Mouse (Mus musculus) midbrain, embryonic 13.5 days (tissue): Measurements from ENCODE around the gene 1700003H04Rik. TPM values are rescaled to one million over a fixed set of nuclear protein-coding genes. Genes with fewer than 3 reads are reported as not detected.

Source experiments
- ATAC-seq: fragments of 200-750 bp; cut with Nextera tagmentation; 2 replicates; pipeline ENCODE4 v1.8.0; 2017; ENCODE audit warnings: mild to moderate bottlenecking, moderate TSS enrichment, moderate library complexity
- H3K27ac ChIP-seq: fragments of 300-500 bp; sonication (generic); 2 replicates; pipeline ENCODE4 v1.5.1; 2015; ENCODE audit warnings: inconsistent platforms, mild to moderate bottlenecking, moderate library complexity
- H3K27me3 ChIP-seq: fragments of 300-500 bp; sonication (generic); 2 replicates; pipeline ENCODE4 v1.6.1; 2015; ENCODE audit warnings: mild to moderate bottlenecking, inconsistent platforms
- H3K36me3 ChIP-seq: fragments of 300-500 bp; sonication (generic); 2 replicates; pipeline ENCODE4 v1.6.1; 2015; ENCODE audit warnings: mild to moderate bottlenecking, inconsistent platforms
- H3K4me1 ChIP-seq: fragments of 300-500 bp; sonication (generic); replicated peaks from 2 replicates; pipeline ENCODE4 v1.6.1; 2015; ENCODE audit warnings: inconsistent platforms
- H3K4me2 ChIP-seq: fragments of 300-500 bp; sonication (generic); replicated peaks from 2 replicates; pipeline ENCODE4 v1.6.1; 2015; ENCODE audit warnings: moderate library complexity, mild to moderate bottlenecking, inconsistent platforms
- H3K4me3 ChIP-seq: fragments of 300-500 bp; sonication (generic); replicated peaks from 2 replicates; pipeline ENCODE4 v1.5.1; 2015; ENCODE audit warnings: mild to moderate bottlenecking, inconsistent platforms
- H3K9ac ChIP-seq: fragments of 300-500 bp; sonication (generic); replicated peaks from 2 replicates; pipeline ENCODE4 v1.6.1; 2015; ENCODE audit warnings: mild to moderate bottlenecking, inconsistent platforms
- H3K9me3 ChIP-seq: fragments of 300-500 bp; sonication (generic); 2 replicates; pipeline ENCODE4 v1.6.1; 2016; ENCODE audit warnings: mild to moderate bottlenecking, inconsistent platforms
- WGBS: fragments of 180-500 bp; shearing (Covaris S2); methylation state at CpG from one replicate; pipeline ENCODE4 v1.1.7; 2015; 5-methylcytosine and 5-hydroxymethylcytosine counted together
- polyA plus RNA-seq: library from polyadenylated mRNA; unstranded; fragments of >200 nt; fragmentation: Nextera tagmentation; extraction: Ambion mirVana; gene quantifications from 2 replicates; pipeline ENCODE4 v1.2.1, GENCODE M21; 2015

1700003H04Rik gene
- polyA plus RNA-seq, 1 experiment from 2014 or later = not detected

DNA sequence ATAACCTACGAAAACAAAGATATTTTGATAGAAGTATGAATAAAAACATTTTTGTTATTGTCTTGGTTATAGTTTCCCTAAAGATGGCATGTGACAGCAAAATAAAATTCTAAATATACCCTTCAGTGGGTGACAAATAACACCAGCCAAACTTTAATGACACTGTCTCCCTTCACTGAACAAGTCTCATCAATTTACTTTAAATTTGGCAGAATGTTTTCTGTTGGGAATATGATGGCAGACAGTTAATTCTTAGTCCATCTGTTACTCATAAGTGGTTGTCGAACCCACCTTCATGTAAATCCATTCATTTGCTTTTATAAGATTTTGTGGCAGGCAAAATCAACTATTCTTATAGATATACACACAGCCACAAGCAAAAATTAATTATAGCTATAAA, 42.6 kb downstream of the 1700003H04Rik start:
- H3K9me3 ChIP-seq = no peaks in the 10 kb centered on the region
- 85% methylated on average over 2 of the region's 2 CpGs for WGBS
- no peaks in the 10 kb centered on the region for H3K36me3 ChIP-seq
- H3K4me3 ChIP-seq = no peak overlapping the region
- no peak overlapping the region for H3K27ac ChIP-seq
- no peak overlapping the region for H3K4me2 ChIP-seq
- no peak overlapping the region for H3K9ac ChIP-seq
- no peak for ATAC-seq
- H3K4me1 ChIP-seq = no peaks in the 10 kb centered on the region
- H3K27me3 ChIP-seq = no peaks in the 10 kb centered on the region

DNA sequence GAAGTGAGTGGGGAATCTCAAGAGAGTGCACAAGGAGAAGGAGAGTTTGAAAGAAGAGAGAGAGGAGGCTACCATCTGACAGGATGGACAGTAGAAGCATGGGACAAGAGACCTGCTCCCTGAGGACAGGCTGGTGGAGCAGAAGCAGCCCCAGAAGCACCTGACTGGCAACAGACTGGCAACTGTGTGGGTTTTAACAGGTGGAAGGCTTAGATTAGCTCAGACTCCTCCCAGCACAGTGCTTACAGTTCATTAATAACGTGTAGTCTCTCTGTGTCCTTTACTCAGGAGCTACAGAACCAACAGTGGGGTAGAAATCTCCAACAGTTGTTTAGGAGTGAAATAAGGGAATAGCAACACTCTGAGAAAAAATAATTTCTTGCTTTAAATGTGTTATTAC, 44.3 kb downstream of the 1700003H04Rik start:
- no peak overlapping the region for H3K9ac ChIP-seq
- no peak overlapping the region for H3K4me2 ChIP-seq
- no peaks in the 10 kb centered on the region for H3K36me3 ChIP-seq
- no peak for ATAC-seq
- no peaks in the 10 kb centered on the region for H3K4me1 ChIP-seq
- no peak overlapping the region for H3K4me3 ChIP-seq
- 64% methylated on average over 1 of the region's 1 CpGs for WGBS
- no peaks in the 10 kb centered on the region for H3K27me3 ChIP-seq
- no peaks in the 10 kb centered on the region for H3K9me3 ChIP-seq
- no peak overlapping the region for H3K27ac ChIP-seq

DNA sequence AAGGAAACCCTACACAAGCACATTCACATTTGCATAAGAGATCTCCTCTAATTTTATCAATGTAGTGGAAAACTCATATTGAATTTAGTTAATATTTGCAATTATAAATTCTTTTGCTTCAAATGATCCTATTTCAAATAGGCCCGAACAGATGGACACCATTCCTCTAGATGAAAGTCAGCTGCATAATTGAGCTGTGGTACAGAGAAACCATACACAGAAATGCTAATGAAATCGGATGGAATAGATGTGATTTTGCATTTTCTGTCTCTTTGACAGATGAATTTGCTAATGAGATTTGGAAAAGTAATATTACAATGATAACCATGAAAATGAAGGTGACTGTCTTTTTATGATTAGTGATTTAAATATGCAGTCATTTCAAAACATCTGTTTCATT, 62.1 kb downstream of the 1700003H04Rik start:
- Histone ChIP-seq H3K4me2 (no peak overlapping the region), H3K27me3 (no peaks in the 10 kb centered on the region), H3K9me3 (no peaks in the 10 kb centered on the region), H3K4me3 (no peak overlapping the region), H3K27ac (no peak overlapping the region), H3K4me1 (no peaks in the 10 kb centered on the region), H3K36me3 (no peaks in the 10 kb centered on the region), H3K9ac (no peak overlapping the region)
- 63% methylated on average over 2 of the region's 2 CpGs for WGBS
- no peak for ATAC-seq

Other genes with a start within 250 kb of the 1700003H04Rik start
- not detected in 2 replicates for gene 1700006A11Rik, start 155.1 kb downstream of the 1700003H04Rik start, polyA plus RNA-seq